17 mouse cellular contexts compared by ENCODE assay signal in the genomic region with DNA sequence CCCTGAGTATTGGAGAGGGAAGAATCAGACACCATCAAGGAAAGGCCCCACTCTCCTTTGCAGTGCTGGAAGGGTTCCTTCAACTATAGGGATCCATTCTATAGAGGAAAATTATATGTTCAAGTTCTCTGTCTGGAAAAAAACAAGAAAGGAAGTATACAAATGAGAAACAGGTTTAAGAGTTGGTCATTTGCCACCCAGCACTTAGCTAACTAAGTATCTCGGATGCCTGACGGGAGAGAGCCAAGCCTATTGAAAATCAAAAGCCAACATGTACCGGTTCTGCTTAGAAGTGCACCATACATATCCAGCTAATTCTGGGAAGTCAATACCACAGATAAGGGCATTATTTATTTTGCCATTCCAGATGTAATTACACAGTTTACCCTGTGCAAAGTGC.
"Had no signal": no experiment of that assay in that cellular context is flagged by ENCODE, and none has a peak within 500 bp of the region (broad histone marks: within the 10 kb centered on the region; RNA-seq: fewer than 3 reads in every experiment).

No protein-coding gene starts in this region.

- ATAC-seq: midbrain, embryonic 16.5 days had no signal

- H3K9ac ChIP-seq: lung, embryonic 14.5 days; midbrain, embryonic 12.5 days; neural tube, embryonic 13.5 days; neural tube, embryonic 15.5 days had no signal

- H3K27me3 ChIP-seq: midbrain, embryonic 12.5 days; neural tube, embryonic 13.5 days; neural tube, embryonic 15.5 days had no signal

- H3K36me3 ChIP-seq: midbrain, embryonic 10.5 days; midbrain, embryonic 12.5 days; neural tube, embryonic 13.5 days; neural tube, embryonic 15.5 days had no signal

- H3K27ac ChIP-seq: midbrain, embryonic 10.5 days; midbrain, embryonic 12.5 days; neural tube, embryonic 13.5 days; neural tube, embryonic 15.5 days had no signal

- H3K4me3 ChIP-seq: midbrain, embryonic 10.5 days; midbrain, embryonic 12.5 days; myocyte; neural tube, embryonic 13.5 days; neural tube, embryonic 15.5 days had no signal

- DNase-seq: lung, adult 18-20 months; lung, embryonic 14.5 days; lung, postnatal 10 days; lung, postnatal 4 days; midbrain, embryonic 14.5 days; retina, postnatal 1 day; right cerebral cortex, postnatal 4 days; spleen, adult 18-20 months; thymus, adult 18-20 months; thymus, postnatal 14 days; thymus, postnatal 36 days had no signal

- H3K9me3 ChIP-seq: midbrain, embryonic 10.5 days; midbrain, embryonic 12.5 days; neural tube, embryonic 13.5 days; neural tube, embryonic 15.5 days had no signal

- H3K4me2 ChIP-seq: lung, embryonic 14.5 days; midbrain, embryonic 12.5 days; neural tube, embryonic 13.5 days; neural tube, embryonic 15.5 days had no signal

- H3K4me1 ChIP-seq: midbrain, embryonic 12.5 days had no signal
